Mouse (Mus musculus): Measurements from ENCODE around the gene Nav2. TPM values are rescaled to one million over a fixed set of nuclear protein-coding genes. Genes with fewer than 3 reads are reported as not detected.

The Nav2 gene
- polyA plus RNA-seq, 1 experiment from 2014 or later = 22.4 TPM

DNA sequence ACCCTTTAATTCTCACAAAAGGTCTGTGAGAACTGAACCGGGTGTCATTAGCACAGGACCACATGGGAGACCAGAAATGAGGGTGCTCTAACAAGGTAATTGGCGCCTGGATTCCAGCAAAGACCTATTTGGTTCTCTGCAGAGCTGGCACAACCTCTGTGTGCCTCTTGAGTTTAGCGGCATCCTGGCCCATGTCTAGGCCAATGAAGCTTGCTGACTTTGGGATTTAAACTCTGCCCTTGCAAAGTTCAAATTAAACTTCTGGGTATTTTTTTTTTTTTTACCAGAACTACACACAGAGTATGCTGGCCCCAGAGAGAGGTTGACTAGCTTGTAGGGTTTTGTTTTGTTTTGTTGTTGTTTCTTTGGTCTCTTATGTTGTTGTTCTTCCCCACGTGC lies 617.6 kb downstream of the Nav2 start:
- Histone ChIP-seq H3K4me1 (ENCODE audit: insufficient read depth, low read depth, low read length) (peaks cover 22% of the 10 kb centered on the region), H3K9ac (replicated peaks; ENCODE audit: low read depth) (no peak overlapping the region), H3K27me3 (replicated peaks; ENCODE audit: insufficient read depth, low read length) (no peaks in the 10 kb centered on the region), H3K4me3 (ENCODE audit: low read depth, low read length) (no peak overlapping the region), H3K36me3 (ENCODE audit: insufficient read depth, low read length) (no peaks in the 10 kb centered on the region), H3K27ac (ENCODE audit: low read length) (no peak overlapping the region), H3K4me2 (replicated peaks; ENCODE audit: low read depth, low read length) (no peak overlapping the region), H3K9me3 (ENCODE audit: low read length) (no peaks in the 10 kb centered on the region)
- ATAC-seq = no peak
- 74% methylated on average over 4 of the region's 4 CpGs for WGBS
- TF ChIP-seq EP300 (IDR thresholded peaks at IDR 0.05) (no peak), CTCF (IDR thresholded peaks at IDR 0.05) (no peak)
- DNase-seq (ENCODE audit: low spot score) = no peak

DNA sequence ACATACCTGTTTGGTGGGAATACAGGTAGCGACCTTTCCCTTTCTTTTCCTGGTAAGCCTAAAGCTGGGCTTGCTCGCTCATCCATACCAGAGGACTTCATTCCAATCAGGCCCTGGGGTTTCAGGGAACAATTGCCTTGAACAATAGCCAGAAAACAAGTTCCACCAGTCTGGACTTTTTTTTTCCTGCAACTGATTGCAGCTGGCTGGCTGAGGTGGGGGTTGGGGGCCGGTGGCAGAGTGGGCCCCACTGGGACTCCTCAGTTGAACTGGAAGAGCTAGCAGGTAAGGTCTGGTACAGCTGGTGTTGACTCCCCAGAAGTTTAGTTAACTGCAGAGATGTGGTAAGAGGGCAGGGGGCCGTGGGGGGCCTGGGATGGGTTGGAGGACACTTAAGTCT lies 619.0 kb downstream of the Nav2 start:
- Histone ChIP-seq H3K27me3 (replicated peaks; ENCODE audit: insufficient read depth, low read length) (no peaks in the 10 kb centered on the region), H3K9me3 (ENCODE audit: low read length) (no peaks in the 10 kb centered on the region), H3K4me3 (ENCODE audit: low read depth, low read length) (no peak overlapping the region), H3K36me3 (ENCODE audit: insufficient read depth, low read length) (no peaks in the 10 kb centered on the region), H3K9ac (replicated peaks; ENCODE audit: low read depth) (no peak overlapping the region), H3K27ac (ENCODE audit: low read length) (0 out of 2 replicates have a peak overlapping the region, but pooled peaks have one; percentile 47), H3K4me2 (replicated peaks; ENCODE audit: low read depth, low read length) (no peak overlapping the region), H3K4me1 (ENCODE audit: insufficient read depth, low read depth, low read length) (peaks cover 14% of the 10 kb centered on the region)
- ATAC-seq = 0 out of 2 replicates have a peak, but pooled peaks have one; percentile 3
- TF ChIP-seq CTCF (IDR thresholded peaks at IDR 0.05) = no peak
- no peak for TF ChIP-seq EP300 (IDR thresholded peaks at IDR 0.05)
- 18% methylated on average over 4 of the region's 4 CpGs for WGBS
- peak; percentile 43 for DNase-seq (ENCODE audit: low spot score)

DNA sequence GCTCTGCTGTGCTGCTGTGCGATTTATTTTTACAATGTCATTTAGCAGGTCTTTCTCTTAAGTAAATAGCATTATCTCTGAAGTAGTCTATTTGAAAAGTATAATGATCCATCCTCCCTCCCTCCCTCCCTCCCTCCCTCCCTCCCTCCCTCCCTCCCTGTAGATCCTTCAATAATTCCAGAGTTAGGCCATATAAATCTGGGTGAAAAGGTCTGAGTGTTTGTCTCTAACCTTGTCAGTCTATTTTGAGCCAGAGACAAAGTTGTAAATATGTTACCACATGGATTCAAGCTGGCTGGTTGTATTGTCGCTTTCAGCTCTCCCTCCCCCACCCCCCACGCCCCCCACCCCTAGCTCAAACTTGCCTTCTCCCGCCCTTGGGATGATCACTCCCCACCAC lies 619.4 kb downstream of the Nav2 start:
- no peak overlapping the region for H3K4me3 ChIP-seq (ENCODE audit: low read depth, low read length)
- 0 out of 2 replicates have a peak overlapping the region, but pooled peaks have one; percentile 47 for H3K27ac ChIP-seq (ENCODE audit: low read length)
- H3K36me3 ChIP-seq (ENCODE audit: insufficient read depth, low read length) = no peaks in the 10 kb centered on the region
- H3K4me2 ChIP-seq (replicated peaks; ENCODE audit: low read depth, low read length) = no peak overlapping the region
- ATAC-seq = peak; percentile 13; the same call in 1 of the 2 replicates
- peak; percentile 58 for DNase-seq (ENCODE audit: low spot score)
- H3K4me1 ChIP-seq (ENCODE audit: insufficient read depth, low read depth, low read length) = peaks cover 10% of the 10 kb centered on the region
- no peaks in the 10 kb centered on the region for H3K27me3 ChIP-seq (replicated peaks; ENCODE audit: insufficient read depth, low read length)
- no peak overlapping the region for H3K9ac ChIP-seq (replicated peaks; ENCODE audit: low read depth)
- no peak for TF ChIP-seq CTCF (IDR thresholded peaks at IDR 0.05)
- no peak for TF ChIP-seq EP300 (IDR thresholded peaks at IDR 0.05)
- no peaks in the 10 kb centered on the region for H3K9me3 ChIP-seq (ENCODE audit: low read length)
- 22% methylated on average over 4 of the region's 4 CpGs for WGBS

DNA sequence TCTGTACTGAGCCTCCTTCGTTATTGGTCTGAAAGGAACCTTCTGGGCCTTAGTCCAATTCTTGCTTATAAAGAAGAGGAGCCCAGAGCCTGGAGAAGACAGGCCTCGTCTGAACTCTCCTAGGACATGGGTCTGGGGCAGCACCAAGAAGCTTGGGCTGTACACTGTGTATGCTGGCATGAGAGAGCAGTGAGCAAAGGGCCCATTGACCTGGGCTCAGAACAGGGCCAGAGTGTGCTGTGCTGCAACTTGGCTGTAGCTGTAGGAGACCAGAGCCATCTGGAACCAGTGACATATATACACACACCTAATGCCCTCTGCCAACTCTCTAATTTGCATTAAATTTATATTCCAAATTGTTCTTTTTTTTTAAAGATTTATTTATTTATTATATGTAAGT lies 621.0 kb downstream of the Nav2 start:
- ATAC-seq = peak; percentile 70
- H3K36me3 ChIP-seq (ENCODE audit: insufficient read depth, low read length) = no peaks in the 10 kb centered on the region
- peaks cover 10% of the 10 kb centered on the region for H3K4me1 ChIP-seq (ENCODE audit: insufficient read depth, low read depth, low read length)
- H3K9ac ChIP-seq (replicated peaks; ENCODE audit: low read depth) = no peak overlapping the region
- H3K27ac ChIP-seq (ENCODE audit: low read length) = peak overlapping the region; percentile 20; the same call in 1 of the 2 replicates
- no peaks in the 10 kb centered on the region for H3K27me3 ChIP-seq (replicated peaks; ENCODE audit: insufficient read depth, low read length)
- no peak overlapping the region for H3K4me2 ChIP-seq (replicated peaks; ENCODE audit: low read depth, low read length)
- 69% methylated on average over 2 of the region's 2 CpGs for WGBS
- TF ChIP-seq CTCF (IDR thresholded peaks at IDR 0.05) = no peak
- TF ChIP-seq EP300 (IDR thresholded peaks at IDR 0.05) = peak; percentile 50
- H3K9me3 ChIP-seq (ENCODE audit: low read length) = no peaks in the 10 kb centered on the region
- no peak overlapping the region for H3K4me3 ChIP-seq (ENCODE audit: low read depth, low read length)
- DNase-seq (ENCODE audit: low spot score) = peak; percentile 32

DNA sequence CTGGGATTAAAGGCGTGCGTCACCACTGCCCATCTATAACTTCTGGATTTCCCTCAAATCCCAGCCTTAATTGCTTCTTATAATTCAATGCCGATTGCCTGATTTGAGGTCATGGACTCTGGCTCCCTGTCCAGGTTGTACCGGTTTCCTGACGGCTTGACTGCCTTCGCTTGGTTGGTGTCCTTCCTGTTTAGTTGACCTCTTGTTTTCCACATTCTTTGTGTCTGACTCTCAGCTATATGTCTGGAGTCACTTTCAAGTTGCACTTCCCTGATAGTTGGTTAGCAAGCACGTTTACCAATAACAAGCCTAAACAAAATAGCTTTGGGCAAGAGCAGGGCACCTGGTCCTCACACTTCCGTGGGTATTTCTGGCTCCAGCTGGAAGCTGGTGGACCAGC lies 625.1 kb downstream of the Nav2 start:
- 56% methylated on average over 8 of the region's 8 CpGs for WGBS
- no peaks in the 10 kb centered on the region for H3K9me3 ChIP-seq (ENCODE audit: low read length)
- ATAC-seq (no peak), DNase-seq (ENCODE audit: low spot score) (no peak)
- no peak overlapping the region for H3K4me3 ChIP-seq (ENCODE audit: low read depth, low read length)
- H3K27ac ChIP-seq (ENCODE audit: low read length) = no peak overlapping the region
- TF ChIP-seq EP300 (IDR thresholded peaks at IDR 0.05) = no peak
- TF ChIP-seq CTCF (IDR thresholded peaks at IDR 0.05) = no peak
- no peaks in the 10 kb centered on the region for H3K27me3 ChIP-seq (replicated peaks; ENCODE audit: insufficient read depth, low read length)
- H3K4me1 ChIP-seq (ENCODE audit: insufficient read depth, low read depth, low read length) = no peaks in the 10 kb centered on the region
- no peaks in the 10 kb centered on the region for H3K36me3 ChIP-seq (ENCODE audit: insufficient read depth, low read length)
- no peak overlapping the region for H3K4me2 ChIP-seq (replicated peaks; ENCODE audit: low read depth, low read length)
- H3K9ac ChIP-seq (replicated peaks; ENCODE audit: low read depth) = no peak overlapping the region

DNA sequence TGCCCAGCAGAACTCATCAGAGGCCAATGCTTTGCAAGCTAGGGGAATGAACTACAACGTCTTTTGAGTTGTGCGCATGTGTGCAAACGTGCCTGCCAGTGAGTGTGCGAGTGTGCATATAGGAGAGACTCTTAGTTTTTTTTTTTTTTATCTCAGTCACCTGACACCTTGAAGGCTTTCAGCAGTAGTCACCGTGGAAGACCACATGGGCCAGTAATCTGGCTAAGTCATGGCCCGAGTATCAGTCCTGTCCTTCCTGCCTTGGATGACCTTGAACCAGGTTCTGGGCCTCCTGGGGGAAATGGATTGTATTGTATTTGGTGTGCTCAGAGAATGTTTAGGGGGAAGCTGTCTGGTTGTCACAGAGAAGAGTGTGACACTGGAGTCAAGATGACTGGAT lies 625.7 kb downstream of the Nav2 start:
- Histone ChIP-seq H3K27me3 (replicated peaks; ENCODE audit: insufficient read depth, low read length) (no peaks in the 10 kb centered on the region), H3K27ac (ENCODE audit: low read length) (no peak overlapping the region), H3K4me3 (ENCODE audit: low read depth, low read length) (no peak overlapping the region), H3K4me2 (replicated peaks; ENCODE audit: low read depth, low read length) (no peak overlapping the region), H3K9ac (replicated peaks; ENCODE audit: low read depth) (no peak overlapping the region), H3K9me3 (ENCODE audit: low read length) (no peaks in the 10 kb centered on the region), H3K4me1 (ENCODE audit: insufficient read depth, low read depth, low read length) (no peaks in the 10 kb centered on the region), H3K36me3 (ENCODE audit: insufficient read depth, low read length) (no peaks in the 10 kb centered on the region)
- DNase-seq (ENCODE audit: low spot score) (no peak), ATAC-seq (no peak)
- 63% methylated on average over 6 of the region's 6 CpGs for WGBS
- TF ChIP-seq CTCF (IDR thresholded peaks at IDR 0.05) (no peak), EP300 (IDR thresholded peaks at IDR 0.05) (no peak)

DNA sequence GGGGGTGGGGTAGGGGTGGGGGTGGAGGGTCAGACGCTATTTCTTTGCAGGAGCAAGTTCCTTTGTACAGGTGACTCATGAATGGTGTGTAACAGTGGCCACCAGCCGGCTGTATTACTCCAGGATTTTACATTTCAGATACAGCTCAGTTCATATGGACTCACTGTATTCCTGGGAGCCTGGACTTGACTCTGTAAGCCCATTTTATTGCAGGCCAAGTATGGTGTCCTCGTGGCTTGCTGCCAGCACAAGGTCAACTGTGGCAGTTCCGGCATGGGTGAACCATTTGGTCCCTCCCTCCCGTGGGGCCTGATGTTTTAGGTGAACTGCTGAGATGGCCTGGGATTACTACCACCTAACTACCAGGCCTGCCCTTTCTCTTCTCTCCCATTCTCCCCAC lies 629.8 kb downstream of the Nav2 start:
- Histone ChIP-seq H3K4me1 (ENCODE audit: insufficient read depth, low read depth, low read length) (no peaks in the 10 kb centered on the region), H3K27ac (ENCODE audit: low read length) (no peak overlapping the region), H3K9ac (replicated peaks; ENCODE audit: low read depth) (no peak overlapping the region), H3K4me2 (replicated peaks; ENCODE audit: low read depth, low read length) (no peak overlapping the region), H3K36me3 (ENCODE audit: insufficient read depth, low read length) (no peaks in the 10 kb centered on the region), H3K4me3 (ENCODE audit: low read depth, low read length) (no peak overlapping the region), H3K27me3 (replicated peaks; ENCODE audit: insufficient read depth, low read length) (no peaks in the 10 kb centered on the region), H3K9me3 (ENCODE audit: low read length) (no peaks in the 10 kb centered on the region)
- TF ChIP-seq CTCF (IDR thresholded peaks at IDR 0.05) (no peak), EP300 (IDR thresholded peaks at IDR 0.05) (no peak)
- 67% methylated on average over 5 of the region's 5 CpGs for WGBS
- ATAC-seq (no peak), DNase-seq (ENCODE audit: low spot score) (no peak)

Data from lung, postnatal 0 days (tissue).